Mouse (Mus musculus) cerebellum, postnatal 14 days (tissue): Measurements from ENCODE around the gene Lrrc8a.

Source experiments
- DNase-seq, 2 experiments: peaks; one replicate each; pipeline ENCODE4 v3.0.0; 2021; ENCODE audit warnings: mixed read lengths in 2 of 2

Gene Lrrc8a

GRCm38 (mm10) chr2:30240267-30240666 lies 2.8 kb downstream of the Lrrc8a start, which contains the start of gene Gm28035:
Gene Gm28035 (plus strand): TSS chr2:30240567.
- no peak for DNase-seq

GRCm38 (mm10) chr2:30242509-30242908 lies 5.0 kb downstream of the Lrrc8a start:
- DNase-seq, result peak; percentile 56 to 74

- DNase-seq, result no peak
Measured at GRCm38 (mm10) chr2:30243391-30243790, 5.9 kb downstream of the Lrrc8a start.

GRCm38 (mm10) chr2:30244595-30245178 lies 7.2 kb downstream of the Lrrc8a start:
- no peak for DNase-seq

- no peak for DNase-seq
Measured at GRCm38 (mm10) chr2:30247036-30247435, 9.5 kb downstream of the Lrrc8a start.

DNA sequence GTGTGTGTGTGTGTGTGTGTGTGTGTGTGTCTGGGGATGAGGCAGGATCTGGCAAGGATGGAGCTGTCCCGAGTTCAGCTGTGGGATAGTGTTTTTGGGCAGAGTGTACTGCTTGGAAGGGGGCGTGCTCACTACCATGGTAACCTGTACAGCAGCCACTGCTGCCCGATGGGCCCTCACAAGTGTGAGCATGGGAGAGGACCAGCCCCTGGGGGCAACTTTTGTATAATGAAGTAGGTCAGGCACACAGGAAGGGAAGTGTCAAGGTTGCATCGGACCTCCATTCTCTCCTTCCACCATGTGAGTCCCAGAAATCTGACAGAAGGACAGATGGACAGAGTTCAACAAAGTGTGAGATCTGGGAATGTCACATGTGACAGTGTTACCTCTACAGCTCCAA lies 10.2 kb downstream of the Lrrc8a start:
- DNase-seq, result no peak

DNA sequence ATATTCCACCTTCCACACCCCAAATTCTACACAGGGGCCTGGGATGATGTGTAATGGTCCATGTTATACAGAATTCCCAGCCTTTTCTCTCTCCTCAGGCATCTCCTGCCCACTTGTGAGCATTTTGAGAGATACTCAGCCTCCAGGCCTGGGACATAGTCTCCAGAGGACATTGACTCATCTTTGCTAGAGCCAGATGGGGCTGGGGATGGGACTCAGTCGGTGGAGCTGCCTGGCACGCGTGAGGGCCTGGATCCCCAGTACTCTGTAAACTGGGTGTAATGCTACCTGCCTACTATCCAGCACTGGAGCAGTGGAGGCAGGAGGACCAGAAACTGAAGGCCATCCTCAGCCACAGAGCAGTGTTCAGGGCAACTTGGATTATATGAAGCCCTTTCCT lies 11.7 kb downstream of the Lrrc8a start:
- no peak for DNase-seq

DNA sequence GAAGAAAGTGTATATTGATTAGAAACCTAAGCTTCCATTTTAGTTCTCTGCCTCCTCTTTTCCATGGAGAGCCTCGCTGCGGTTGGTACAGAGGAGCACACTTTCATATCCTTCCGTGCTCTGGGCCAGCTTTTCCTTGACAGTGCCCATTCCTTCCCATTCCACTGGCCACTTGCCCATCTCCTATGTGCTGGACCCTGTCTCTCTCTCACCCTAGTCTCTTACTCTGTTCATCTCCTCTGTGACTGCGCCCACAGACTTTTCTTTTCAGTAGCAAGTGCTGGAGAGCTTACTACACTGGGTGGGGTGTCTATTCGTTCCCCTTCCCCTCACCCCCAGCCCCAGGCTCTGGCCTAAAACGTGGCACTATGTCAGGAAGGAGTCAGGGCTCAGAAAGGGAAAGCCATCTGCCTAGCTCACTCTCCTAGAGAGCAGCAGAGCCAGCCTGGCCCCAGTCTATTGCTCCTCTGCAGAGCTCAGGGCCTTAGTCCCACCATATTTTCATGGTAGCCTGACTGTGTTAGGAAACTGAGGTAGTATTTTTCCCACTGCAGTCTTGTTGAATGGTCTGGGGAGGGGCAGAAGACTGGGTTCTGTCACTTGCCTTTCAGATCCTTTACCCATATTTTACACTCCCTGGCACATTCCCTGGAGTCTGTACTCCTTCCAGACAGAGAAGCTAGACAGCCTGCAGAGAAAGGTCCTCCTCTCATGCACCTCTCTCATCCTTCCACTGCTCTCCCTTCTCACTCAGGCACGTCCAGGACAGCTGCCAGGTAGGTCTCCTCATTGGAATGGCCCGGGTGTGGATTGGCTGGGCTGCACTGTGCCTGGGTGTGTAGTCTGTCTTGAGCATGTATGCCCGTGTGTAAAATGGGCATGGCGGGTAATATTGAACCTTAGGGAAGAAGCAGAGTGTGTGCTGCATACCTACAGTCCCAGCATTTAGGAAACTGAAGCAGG lies 12.9 kb downstream of the Lrrc8a start:
- DNase-seq, result peak; percentile 60 to 68

DNA sequence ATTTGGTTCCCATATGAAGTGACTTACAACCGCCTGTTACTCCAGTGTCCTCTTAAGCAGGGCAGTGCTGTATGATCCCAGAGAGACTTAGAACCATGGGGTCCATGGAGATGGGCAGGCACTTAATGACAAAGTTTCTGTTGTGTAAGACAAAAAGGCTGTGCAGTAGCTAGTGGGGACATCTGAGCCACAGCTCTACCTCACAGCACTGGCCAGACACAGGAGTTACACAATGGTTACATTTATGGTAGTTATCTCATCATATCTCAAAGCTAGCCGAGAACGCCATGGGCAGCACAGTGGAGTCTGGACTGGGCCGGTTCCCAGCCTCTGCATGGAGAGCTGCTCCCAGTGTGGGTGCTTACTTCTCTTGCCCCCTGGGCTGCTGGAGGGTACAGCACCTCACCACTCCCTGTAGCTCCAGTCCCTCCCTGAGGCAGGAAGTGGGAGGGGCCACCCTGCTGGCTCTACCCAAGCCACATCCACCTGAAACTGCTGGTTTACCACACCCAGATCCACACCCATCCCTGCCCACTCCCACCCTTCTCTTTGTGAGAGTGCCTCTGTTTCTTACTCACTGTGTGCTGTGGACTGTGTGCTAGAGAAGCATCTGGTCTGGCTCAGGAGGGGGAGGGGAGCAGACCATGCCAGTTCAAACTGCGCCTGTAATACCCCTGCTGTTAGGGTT lies 14.0 kb downstream of the Lrrc8a start:
- DNase-seq, result peak in 1 of 2 experiments; percentile 34

- no peak for DNase-seq
Measured at GRCm38 (mm10) chr2:30252521-30252920, 15.0 kb downstream of the Lrrc8a start.

DNA sequence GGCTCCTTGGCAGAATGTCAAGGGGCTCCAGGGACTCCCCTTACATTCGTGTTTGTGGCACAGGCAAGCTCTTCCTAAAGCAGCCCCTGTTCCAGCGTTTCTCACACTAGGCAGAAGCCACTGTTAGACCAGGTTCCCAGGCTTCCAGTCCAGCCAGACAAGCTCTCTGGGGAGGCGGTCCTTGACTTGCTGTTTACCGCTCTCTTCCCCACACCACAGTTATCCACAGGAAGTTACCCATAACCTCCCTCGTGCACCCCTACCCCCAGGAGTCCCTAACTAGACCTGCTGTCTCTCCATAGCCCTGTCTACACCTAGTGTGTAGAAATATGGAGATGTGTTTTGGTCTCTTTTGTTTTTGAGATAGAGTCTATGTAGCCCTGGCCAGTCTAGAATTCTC lies 16.3 kb downstream of the Lrrc8a start:
- DNase-seq, result no peak

DNA sequence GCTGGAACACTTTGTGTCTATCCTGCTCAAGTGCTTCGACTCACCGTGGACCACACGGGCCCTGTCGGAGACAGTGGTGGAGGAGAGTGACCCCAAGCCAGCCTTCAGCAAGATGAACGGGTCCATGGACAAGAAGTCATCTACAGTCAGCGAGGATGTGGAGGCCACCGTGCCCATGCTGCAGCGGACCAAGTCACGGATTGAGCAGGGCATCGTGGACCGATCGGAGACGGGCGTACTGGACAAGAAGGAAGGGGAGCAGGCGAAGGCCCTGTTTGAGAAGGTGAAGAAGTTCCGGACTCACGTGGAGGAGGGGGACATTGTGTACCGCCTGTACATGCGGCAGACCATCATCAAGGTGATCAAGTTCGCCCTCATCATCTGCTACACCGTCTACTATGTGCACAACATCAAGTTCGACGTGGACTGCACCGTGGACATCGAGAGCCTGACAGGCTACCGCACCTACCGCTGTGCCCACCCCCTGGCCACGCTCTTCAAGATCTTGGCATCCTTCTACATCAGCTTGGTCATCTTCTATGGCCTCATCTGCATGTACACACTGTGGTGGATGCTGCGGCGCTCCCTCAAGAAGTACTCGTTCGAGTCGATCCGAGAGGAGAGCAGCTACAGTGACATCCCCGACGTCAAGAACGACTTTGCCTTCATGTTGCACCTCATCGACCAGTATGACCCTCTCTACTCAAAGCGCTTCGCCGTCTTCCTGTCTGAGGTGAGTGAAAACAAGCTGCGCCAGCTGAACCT lies 18.3 kb downstream of the Lrrc8a start:
- DNase-seq, result no peak

- no peak for DNase-seq
Measured at GRCm38 (mm10) chr2:30256616-30257350, 19.3 kb downstream of the Lrrc8a start.

DNA sequence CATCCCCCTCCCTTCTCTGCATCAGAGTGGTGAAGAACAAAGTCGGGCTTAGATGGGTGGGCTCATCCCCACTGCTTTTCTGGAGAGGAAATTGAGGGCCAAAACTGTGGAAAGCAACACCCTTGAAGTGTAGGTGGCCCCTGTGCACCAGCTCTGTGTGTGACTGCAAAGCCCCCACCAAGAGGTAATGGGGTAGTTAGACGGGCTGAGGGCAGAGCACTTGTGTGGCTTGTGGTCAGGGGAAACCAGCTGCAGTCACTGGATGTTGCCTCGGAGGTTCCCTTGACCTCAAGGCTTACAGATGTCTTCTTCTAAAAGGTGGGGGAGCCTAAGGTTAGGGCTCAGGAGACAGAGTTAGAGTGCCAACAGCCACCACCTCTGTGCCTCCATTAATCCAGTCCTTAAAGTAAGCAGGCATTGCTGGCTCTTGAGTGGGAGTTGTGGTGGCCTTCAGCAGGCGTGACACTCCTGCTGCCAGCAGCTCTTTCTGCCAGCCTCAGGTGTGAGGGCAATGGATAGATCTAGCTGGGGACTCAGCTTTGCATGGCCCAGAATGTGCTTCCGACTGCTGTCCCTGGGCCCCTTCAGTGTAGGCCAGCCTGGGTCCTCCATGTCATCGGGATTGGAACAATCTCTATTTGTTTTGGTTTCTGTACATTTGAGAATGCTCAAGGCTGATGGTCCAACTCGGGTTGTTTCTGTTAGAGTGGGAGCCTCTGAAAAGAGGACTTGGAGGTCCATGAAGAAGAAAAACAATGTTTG lies 20.4 kb downstream of the Lrrc8a start:
- no peak for DNase-seq

DNA sequence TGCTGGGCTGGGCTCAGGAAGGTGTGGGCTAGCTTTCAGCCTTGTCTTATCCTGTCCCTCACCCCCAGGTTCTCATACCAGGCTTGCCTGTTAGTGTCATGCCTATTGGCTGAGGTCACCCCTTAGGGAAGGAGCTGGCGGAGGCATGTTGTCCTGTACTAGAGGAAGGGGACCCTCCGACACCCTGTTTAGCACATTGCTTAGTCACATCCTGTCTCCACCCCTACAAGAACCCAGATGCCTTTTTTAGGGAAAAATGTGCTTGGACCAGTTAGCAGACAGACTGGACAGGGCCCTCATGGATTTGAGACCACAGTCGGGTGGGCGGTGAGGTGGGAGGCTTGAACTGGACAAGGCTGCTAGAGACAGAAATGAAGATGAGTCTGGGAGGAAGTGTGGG lies 21.1 kb downstream of the Lrrc8a start:
- no peak for DNase-seq

- DNase-seq, result peak; percentile 15 to 36
Measured at GRCm38 (mm10) chr2:30259131-30260064, 21.9 kb downstream of the Lrrc8a start.

DNA sequence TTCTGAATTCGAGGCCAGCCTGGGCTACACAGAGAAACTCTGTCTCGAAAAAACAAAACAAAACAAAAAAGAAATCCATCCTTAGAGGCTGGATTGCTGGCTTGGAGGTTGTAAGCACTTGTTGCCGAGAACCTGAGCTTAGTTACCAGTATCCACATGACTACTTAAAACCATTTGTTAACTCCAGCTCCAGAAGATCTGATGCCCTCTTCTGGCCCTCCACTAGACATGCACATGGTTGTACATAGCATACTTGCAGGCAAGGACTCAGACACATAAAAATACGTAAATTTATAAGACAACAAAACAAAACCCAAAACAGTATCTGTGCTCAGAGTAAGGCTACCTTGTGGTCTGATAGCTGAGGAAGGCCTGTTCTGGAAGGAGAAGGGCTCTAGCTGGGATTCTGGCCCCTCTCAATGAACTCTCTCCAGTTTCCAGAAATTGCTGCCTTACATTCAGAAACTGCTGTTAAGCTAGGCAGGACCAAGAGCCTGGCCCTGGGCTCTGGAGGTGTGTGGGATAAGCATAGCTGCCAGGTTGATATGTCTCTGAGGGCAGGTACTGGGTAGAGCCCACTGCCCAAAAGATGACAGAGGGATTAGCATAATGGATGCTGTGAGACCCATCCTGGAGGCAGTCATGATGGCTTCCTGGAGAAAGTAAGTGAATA lies 23.7 kb downstream of the Lrrc8a start:
- no peak for DNase-seq

DNA sequence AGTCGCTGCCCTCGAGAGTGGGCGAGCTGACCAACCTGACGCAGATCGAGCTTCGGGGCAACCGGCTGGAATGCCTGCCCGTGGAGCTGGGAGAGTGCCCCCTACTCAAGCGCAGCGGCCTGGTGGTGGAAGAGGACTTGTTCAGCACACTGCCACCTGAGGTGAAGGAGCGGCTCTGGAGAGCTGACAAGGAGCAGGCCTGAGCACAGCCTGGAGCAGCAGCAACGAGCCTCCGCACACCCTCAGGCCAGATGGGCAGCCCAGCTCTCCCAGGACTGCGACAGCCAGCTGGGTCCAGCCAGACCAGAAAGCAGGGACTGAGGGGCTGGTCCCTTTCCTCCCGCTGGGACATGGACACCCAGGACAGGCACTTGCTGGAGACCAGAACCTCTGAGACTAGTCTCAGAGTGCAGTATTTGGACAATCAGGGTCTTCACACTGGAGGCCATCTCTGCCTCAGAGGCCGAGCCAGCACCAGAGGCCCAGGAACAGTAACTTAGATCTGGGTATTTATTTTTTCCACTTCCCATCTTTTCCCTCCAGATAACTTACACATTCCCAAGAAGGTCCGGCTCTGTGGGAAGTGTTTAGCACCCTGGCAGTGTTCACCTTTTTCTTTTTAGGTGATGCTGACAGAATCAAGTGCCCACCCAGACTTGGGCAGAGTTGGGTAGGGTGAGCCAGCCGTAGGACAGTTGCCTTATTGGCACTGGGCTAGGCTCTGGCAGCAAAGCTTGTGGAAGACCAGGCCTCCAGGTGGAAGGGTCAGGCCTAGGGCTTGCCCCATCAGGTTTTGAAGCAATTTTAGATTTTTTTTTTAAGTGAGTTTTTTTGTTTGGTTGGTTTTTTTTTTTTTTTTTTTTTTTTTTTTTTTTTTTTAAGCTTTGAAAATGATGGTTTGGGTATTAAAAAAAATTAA lies 24.7 kb downstream of the Lrrc8a start:
- DNase-seq, result peak; percentile 45 to 55
